Mouse (Mus musculus): ENCODE data around the gene Actg2.
"Not testable (repeated sequence)": the region's sequence is repeated elsewhere in the genome, so short reads cannot be mapped to it uniquely, and the experiment has no call there.

The Actg2 gene

GRCm38 (mm10) chr6:83536028-83536794, at the start of gene Actg2:
Gene Actg2 (minus strand): TSS chr6:83536265.
- no peak for DNase-seq (ENCODE audit: low spot score)

GRCm38 (mm10) chr6:83585328-83585727, 49.3 kb upstream of the Actg2 start:
- not testable (repeated sequence) for DNase-seq (ENCODE audit: low spot score)

DNA sequence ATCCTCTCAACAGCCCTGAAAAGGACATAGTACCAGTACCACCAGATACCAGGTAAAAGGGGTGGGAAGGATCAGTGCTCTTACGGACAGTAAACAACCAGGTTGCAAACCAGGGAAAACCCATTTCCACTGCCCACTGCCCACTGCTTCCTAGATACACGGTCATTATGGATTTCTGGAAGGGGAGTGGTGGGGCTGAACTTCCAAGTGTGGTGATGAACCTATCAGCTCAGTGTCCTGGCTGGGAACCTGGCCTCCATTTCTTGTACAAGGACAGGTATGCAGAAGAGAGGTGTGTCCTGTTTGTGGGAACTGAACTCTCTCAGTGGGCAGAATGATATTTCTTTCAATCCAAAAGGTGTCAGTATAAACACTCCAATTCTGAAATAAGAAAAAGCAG, 47.5 kb upstream of the Actg2 start:
- no peak for DNase-seq (ENCODE audit: low spot score)

- DNase-seq (ENCODE audit: low spot score): no peak
Observed at GRCm38 (mm10) chr6:83582938-83583270, 46.8 kb upstream of the Actg2 start.

- no peak for DNase-seq (ENCODE audit: low spot score)
Observed at GRCm38 (mm10) chr6:83582135-83582937, 46.3 kb upstream of the Actg2 start.

DNA sequence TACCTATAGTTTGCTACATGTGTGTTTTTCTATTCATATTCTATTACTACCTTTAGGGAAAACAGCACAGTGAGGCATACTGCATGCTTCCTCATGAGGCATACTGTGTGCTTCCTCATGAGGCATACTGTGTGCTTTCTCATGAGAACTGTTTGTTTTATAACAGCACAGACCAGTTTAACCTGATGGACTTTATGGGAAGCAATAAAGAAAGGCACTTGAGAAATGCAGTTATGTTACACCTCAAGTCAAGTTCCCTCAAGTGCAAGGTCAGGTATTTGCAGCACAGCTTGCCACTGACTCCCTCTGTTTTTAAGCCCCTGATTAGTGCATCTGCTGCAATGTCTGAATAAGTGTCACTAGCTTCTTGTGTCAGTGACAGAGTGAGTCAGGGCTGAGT, 41.5 kb upstream of the Actg2 start:
- no peak for DNase-seq (ENCODE audit: low spot score)

GRCm38 (mm10) chr6:83575609-83576008, 39.5 kb upstream of the Actg2 start:
- no peak for DNase-seq (ENCODE audit: low spot score)

GRCm38 (mm10) chr6:83572671-83573070, 36.6 kb upstream of the Actg2 start, which contains the start of gene Stambp:
Gene Stambp (minus strand): TSS chr6:83572729.
- DNase-seq (ENCODE audit: low spot score): no peak

- peak; percentile 85 for DNase-seq (ENCODE audit: low spot score)
Observed at GRCm38 (mm10) chr6:83571840-83572667, 36.0 kb upstream of the Actg2 start.

- DNase-seq (ENCODE audit: low spot score): no peak
Observed at GRCm38 (mm10) chr6:83568901-83569862, 33.1 kb upstream of the Actg2 start.

GRCm38 (mm10) chr6:83555972-83556371, 19.9 kb upstream of the Actg2 start:
- DNase-seq (ENCODE audit: low spot score): no peak

DNA sequence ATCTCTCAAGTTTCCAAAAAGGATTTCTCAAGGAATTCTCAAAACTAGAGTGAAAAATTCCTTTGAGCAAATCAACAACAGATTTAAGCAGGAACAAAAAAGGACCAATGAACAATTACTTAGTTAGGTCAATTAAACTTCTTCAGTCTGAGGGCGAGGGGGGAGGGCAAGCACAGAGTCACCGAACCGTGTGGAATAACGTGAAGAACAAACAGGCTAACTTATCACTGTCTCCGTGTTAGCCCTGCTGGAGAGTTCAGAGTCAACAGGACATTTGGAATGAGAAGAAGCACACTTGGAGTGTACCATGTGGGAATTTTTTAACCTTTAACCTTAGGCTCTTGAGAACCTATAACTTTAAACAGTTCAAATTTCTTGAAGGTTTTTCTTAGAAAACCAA, 12.3 kb upstream of the Actg2 start:
- DNase-seq (ENCODE audit: low spot score): no peak

DNA sequence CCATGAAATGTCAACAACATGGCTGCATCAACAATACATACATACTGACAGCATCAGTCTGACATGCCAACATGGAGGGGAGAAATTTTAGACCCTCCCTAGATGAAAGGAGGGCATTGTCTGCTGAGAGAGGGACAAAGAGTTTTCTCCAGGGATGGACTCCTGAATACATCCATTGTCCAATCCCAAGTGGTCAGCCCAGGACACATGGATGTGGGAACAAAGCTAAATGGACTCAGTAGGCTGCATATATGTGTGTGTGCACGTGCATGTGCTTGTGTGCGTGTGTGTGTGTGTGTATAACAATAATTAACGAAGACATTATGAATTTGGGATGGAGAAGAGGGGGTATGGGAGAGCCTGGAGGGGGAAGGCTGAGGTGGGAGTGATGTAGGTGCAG, 9.7 kb upstream of the Actg2 start:
- no peak for DNase-seq (ENCODE audit: low spot score)

DNA sequence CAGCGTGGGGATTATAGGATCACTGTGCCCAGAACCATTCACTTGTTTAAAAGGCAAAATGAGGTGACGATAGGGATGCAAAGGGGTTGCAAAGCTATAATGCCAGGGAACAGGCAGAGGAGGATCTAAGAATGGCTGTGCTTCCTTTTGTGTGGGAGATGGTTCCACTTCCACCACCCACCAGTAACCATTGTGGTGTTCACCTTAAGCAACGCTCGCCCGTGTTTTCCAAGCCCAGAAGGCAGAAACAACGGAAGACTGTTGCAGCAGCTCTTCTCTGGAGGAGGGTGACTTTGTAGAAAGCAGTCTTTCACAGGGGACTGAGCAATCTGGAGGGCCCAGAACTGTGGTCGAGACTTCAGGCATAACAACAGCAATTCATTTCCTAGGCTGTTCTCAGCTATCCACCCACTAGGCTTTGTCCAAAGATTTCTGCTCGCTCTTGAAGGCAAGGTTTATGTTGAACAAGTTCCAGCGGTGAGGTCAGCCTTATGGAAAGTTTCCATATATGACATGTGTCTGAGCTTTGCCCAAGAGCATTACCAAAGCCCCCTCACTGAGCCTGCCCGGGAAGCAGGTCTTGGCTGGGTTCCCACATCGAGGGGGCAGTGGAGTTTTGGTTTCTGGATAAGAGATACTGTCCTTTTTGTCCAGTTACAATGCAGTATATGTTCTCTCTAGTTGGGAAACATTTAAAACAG, 5.8 kb upstream of the Actg2 start:
- DNase-seq (ENCODE audit: low spot score): no peak

- DNase-seq (ENCODE audit: low spot score): no peak
Observed at GRCm38 (mm10) chr6:83540017-83540416, 4.0 kb upstream of the Actg2 start.

GRCm38 (mm10) chr6:83536795-83537059, 662 bp upstream of the Actg2 start:
- no peak for DNase-seq (ENCODE audit: low spot score)

- no peak for DNase-seq (ENCODE audit: low spot score)
Observed at GRCm38 (mm10) chr6:83532608-83533007, 3.5 kb downstream of the Actg2 start.

- DNase-seq (ENCODE audit: low spot score): no peak
Observed at GRCm38 (mm10) chr6:83523194-83523593, 12.9 kb downstream of the Actg2 start.

DNA sequence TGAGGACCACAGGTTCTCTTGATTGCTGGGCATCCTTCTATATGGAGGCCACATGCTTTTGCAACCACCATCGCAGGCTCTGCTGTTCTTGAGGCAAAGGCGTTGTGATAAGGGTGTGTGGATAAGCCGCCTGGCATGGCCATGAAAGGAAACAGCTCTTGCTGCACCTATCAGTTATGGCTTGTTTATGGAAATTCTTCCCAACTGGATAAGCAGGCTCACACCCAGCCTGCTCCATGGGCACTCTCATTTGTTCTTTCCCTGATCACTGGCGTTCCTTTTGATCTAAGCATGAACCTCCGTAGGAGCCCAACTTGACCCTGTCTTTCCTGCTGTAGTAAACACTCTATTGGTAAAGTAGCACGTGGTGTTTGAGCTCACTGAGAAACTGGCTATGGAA, 14.3 kb downstream of the Actg2 start:
- DNase-seq (ENCODE audit: low spot score): no peak

GRCm38 (mm10) chr6:83518637-83519036, 17.4 kb downstream of the Actg2 start:
- DNase-seq (ENCODE audit: low spot score): no peak

GRCm38 (mm10) chr6:83515172-83515571, 20.9 kb downstream of the Actg2 start:
- no peak for DNase-seq (ENCODE audit: low spot score)

All from urinary bladder, postnatal 25 days (tissue).